Mouse (Mus musculus): ENCODE results near the gene Lat2.

The Lat2 gene

GRCm38 (mm10) chr5:134613727-134614126 is 1.1 kb downstream of the Lat2 start:
- DNase-seq (ENCODE audit: low read depth): no peak

- no peak for DNase-seq (ENCODE audit: low read depth)
Measured at GRCm38 (mm10) chr5:134611810-134612521, 2.9 kb downstream of the Lat2 start.

DNA sequence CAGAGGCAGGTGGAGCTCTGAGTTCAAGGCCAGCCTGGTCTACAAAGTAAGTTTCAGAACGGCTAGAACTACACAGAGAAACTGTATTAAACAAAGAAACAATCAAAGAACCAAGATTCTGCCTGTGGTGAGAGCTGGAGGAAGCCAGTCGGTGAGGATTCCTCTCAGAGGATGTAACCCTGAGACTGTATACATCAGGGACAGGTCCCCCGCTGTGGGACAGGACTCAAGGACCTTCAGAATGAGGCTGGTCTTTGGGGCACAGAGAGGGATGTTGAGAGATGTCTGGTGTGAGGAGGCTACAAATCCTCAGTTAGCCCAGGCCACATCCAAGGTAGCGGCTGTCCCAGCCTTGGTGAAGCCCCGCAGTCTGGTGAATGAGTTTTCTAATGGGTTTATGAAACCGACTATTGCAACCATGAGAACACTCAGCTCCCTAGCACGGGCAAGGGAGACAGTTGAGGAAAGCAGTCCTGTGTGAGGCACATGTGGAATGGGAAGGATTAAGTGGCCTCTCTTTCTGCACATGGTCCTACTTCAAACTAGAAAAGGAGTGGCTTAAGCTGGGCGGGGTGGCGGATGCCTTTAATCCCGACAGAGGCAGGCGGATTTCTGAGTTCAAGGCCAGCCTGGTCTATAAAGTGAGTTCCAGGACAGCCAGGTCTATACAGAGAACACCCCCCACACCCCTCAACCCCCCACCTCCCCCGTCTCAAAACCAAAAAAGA is 4.7 kb downstream of the Lat2 start:
- no peak for DNase-seq (ENCODE audit: low read depth)

- DNase-seq (ENCODE audit: low read depth): peak; percentile 45
Measured at GRCm38 (mm10) chr5:134607121-134607520, 7.7 kb downstream of the Lat2 start.

- DNase-seq (ENCODE audit: low read depth): no peak
Measured at GRCm38 (mm10) chr5:134606314-134606713, 8.5 kb downstream of the Lat2 start.

GRCm38 (mm10) chr5:134604376-134604775 is 10.4 kb downstream of the Lat2 start:
- no peak for DNase-seq (ENCODE audit: low read depth)

- DNase-seq (ENCODE audit: low read depth): no peak
Measured at GRCm38 (mm10) chr5:134597711-134598110, 17.1 kb downstream of the Lat2 start.

DNA sequence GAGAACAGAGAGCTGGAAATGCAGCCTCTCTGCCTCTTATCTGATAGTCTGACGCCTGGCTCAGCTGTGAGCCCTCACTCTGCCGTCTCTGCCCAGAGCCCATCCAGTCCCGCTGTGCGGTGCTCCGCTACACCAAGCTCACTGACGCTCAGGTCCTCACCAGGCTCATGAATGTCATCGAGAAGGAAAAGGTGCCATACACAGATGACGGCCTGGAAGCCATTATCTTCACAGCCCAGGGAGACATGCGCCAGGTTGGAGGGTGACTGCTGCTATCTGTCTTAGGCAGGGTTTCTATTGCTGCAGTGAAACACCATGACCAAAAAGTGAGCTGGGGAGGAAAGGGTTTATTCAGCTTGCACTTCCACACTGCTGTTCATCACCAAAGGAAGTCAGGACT is 21.7 kb downstream of the Lat2 start:
- DNase-seq (ENCODE audit: low read depth): no peak

- no peak for DNase-seq (ENCODE audit: low read depth)
Measured at GRCm38 (mm10) chr5:134592026-134592581, 22.7 kb downstream of the Lat2 start.

DNA sequence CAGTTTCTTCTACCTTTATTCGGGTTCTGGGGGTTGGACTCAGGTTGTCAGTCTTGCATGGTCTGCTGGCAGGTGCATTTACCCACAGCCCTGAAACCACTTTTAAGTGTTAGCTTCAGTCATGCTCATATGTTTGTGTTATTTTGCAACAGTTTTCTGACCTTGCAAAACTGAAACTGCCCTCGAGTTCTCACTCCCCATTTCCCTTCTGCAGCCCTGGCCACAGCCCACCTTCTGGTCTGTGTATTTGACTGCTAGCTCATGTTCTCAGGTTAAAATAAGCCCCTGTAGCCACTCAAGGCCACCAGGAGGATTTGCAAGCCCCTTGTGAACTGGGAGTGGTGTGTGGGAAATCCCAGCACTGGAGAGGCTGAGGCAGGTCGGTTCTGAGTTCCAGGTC is 24.9 kb downstream of the Lat2 start:
- DNase-seq (ENCODE audit: low read depth): no peak

DNA sequence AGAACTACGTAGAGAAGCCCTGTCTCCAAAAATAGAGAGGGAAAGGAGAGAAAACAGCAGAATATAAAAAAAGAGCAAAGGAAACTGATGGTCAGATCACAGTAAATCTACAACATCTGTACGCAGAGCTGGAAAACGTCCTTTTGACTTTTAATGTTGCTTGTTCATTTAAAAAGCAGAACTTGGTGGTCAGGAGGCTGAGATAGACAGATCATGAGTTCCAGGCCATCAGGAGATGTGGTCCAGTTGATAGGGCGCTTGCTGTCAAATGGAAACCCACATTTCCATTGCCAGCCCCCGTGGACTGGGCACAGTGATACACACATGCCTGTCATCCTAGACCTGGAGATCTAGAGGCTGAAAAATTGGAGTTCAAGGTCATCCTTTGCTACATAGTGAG is 30.0 kb downstream of the Lat2 start:
- DNase-seq (ENCODE audit: low read depth): no peak

DNA sequence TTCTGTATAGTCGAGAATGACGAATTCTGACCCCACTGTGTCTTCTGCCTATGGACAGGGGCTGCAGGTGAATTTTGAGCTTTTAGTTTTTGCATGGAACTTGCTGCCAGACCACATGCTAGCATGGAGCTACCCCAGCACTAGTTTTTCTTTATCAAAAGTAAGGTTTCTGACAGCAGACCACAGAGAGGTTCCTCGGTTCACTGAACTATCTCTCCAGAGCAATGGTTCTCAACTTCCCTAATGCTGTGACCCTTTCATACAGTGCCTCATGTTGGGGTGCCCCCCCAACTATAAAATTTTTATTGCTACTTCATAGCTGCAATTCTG is 31.0 kb downstream of the Lat2 start:
- DNase-seq (ENCODE audit: low read depth): no peak

DNA sequence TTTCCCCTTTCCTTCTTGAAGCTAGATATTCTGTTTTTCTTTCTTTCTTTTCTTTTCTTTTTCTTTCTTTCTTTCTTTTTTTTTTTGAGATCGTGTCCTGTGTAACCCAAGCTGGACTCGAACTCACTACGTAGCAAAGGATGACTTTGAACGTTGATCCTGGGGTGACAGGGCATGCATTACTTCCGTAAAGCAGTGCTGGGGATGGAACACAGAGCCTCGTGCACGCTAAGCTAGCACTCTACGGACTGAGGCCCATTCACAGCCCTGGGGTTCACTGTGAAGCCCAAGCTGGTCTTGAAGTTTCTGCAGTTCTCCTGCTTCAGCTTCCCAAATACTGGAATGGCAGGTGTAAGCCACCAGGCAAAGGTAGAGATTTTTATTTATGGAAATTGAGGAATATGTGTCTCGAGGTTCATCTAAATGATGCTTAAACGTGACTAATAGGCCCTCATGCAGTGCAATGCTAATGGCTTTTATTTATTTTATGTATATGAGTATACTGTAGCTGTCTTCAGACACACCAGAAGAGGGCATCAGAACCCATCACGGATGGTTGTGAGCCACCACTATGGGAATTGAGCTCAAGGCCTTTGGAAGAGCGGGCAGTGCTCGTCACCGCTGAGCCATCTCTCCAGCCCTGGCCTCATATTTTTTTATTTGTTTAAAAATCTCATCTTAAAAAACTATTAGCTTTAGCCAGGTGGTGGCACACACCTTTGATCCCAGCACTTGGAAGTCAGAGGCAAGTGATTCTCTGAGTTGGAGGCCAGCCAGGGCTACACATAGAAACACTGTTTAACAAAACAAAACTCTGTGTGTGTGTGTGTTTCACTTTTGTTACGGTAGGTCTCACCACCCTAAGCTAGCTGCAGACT is 31.6 kb downstream of the Lat2 start:
- DNase-seq (ENCODE audit: low read depth): no peak

DNA sequence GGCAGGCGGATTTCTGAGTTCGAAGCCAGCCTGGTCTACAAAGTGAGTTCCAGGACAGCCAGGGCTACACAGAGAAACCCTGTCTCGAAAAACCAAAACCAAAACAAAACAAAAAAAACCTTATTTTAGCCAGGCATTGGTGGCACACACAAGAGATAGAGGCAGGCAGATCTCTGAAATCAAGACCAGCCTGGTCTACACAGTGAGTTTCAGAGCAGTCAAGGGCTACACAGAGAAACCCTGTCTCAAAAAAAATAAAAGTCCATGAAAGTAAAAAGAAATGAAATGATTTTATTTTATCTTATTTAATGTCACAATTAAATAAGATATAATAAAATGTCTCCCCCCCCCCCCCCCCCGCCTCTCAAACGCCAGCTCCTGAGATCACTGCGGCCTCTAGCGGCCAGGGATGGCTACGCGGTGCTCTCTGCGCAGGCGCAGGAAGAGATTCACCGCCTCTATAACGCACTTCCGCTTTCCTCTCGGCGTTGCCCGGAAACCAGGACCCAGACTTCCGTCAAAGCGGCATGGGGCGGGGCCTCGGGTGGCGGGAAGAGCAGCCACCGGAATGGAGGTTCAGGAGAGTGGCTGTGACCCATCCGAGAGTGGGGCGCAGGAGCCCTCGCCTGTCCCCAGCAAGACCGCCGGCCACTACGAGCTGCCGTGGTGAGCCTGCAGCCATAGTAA is 32.5 kb downstream of the Lat2 start:
- peak; percentile 93 for DNase-seq (ENCODE audit: low read depth)

DNA sequence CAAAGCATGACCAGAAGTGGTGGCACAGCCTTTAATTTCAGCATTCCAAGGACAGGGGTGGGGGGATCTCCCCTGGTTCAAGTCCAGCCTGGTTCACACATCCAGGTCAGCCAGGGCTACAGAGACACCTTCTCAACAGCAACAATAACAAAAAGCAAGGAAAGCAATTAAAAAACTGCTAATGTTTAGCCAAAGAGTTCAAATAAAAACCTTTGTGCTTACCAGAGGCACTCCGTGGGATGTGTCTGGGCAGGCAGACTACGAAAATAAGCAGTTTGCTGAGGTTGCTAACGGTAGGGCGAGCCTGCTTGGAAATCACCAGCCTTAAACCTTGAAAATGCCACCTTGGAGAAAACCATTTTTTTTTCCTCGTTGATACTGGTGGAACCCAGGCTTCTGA is 33.7 kb downstream of the Lat2 start, which contains the start of gene Rfc2:
Gene Rfc2, plus strand, starts transcription at position 221 of the 400 bp plus-strand sequence.
- DNase-seq (ENCODE audit: low read depth): no peak

- DNase-seq (ENCODE audit: low read depth): no peak
Measured at GRCm38 (mm10) chr5:134579135-134579534, 35.7 kb downstream of the Lat2 start.

- no peak for DNase-seq (ENCODE audit: low read depth)
Measured at GRCm38 (mm10) chr5:134577534-134577933, 37.3 kb downstream of the Lat2 start.

- DNase-seq (ENCODE audit: low read depth): no peak
Measured at GRCm38 (mm10) chr5:134576517-134577220, 38.2 kb downstream of the Lat2 start.

- no peak for DNase-seq (ENCODE audit: low read depth)
Measured at GRCm38 (mm10) chr5:134575833-134576232, 39.0 kb downstream of the Lat2 start.

DNA sequence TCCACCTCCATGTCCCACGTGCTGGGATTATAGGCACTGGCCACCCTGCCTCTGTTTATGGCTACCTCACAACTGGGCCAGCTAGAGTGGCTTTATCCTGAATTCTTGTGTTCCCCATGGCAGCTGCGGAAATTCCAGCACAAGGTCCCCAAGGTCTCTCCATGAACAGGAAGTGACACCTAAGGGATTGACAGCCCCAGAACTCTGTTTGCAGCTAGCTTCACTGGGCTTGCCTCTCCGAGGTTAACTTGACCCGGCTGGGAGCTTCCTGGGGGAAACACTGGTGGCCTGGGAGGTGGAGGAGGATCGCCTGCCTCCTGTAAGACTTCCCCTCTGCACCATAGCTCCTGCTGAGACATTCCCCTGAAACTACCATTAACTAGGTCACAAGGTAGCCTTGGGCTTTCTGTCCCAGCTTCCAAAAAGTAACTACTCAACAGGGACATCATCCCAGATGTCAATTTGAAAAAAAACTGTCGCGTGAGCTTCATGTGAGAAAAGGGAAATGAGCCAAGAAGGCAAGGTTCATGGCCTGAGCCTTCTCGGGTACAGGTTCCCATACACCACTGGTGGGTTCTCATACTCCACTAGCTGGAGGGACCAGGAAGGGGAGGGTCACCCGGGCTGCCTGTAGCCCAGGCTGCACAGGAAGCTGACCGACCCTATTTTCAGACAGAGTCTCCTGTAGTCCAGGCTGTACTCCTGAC is 42.2 kb downstream of the Lat2 start:
- no peak for DNase-seq (ENCODE audit: low read depth)
